Mouse (Mus musculus): ENCODE data around the gene Cnnm1. TPM values are rescaled to one million over a fixed set of nuclear protein-coding genes. Genes with fewer than 3 reads are reported as not detected.

Gene Cnnm1
- polyA plus RNA-seq, 1 experiment from 2014 or later = 0.91 TPM

DNA sequence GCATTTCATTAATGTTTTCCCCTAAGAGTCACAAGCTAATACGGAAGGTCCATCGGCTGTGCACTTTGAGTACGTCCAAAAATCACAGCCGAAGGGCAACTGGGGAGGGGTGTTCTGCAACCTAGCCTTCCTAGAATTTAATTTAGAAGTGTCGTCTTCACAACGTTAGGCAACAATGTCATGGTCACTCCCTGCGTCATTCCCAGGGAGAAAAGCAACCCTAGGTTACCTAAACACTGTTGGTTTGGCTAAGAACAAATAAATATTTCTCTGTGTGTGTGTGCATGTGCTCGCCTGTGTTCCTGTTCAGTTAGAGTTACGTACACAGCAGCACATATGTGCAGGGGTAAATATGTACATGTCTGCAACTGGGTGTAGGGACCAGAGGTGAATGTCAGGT is 85.8 kb downstream of the Cnnm1 start:
- Histone ChIP-seq H3K4me3 (no peak overlapping the region), H3K4me1 (peaks cover 20% of the 10 kb centered on the region), H3K27ac (no peak overlapping the region), H3K9ac (no peak overlapping the region), H3K4me2 (replicated peaks) (no peak overlapping the region), H3K36me3 (no peaks in the 10 kb centered on the region), H3K9me3 (no peaks in the 10 kb centered on the region), H3K27me3 (replicated peaks) (no peaks in the 10 kb centered on the region)
- WGBS = 91% methylated on average over 9 of the region's 9 CpGs
- ATAC-seq (ENCODE audit: low FRiP score, low read depth) = no peak

DNA sequence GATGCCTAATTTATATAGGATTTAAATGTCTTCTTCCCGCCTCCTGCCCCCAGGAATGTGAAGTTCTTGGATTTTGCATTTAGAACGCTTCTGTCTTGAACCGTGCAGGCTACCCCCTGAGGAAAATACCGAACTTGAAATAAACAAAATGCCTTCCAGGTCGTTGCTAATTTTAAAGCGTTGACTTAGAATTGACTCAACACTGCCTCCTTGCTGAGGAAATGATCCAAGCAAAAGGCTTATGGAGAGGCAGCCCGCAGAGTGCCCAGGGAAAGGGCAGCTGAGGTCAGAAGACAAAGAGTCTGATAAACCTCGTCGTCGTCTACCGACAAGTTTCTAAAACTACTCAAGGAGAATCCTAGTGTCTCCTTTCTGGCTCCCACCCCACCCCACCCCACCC is 86.9 kb downstream of the Cnnm1 start:
- Histone ChIP-seq H3K4me2 (replicated peaks) (no peak overlapping the region), H3K4me1 (peaks cover 16% of the 10 kb centered on the region), H3K9me3 (no peaks in the 10 kb centered on the region), H3K27me3 (replicated peaks) (no peaks in the 10 kb centered on the region), H3K4me3 (no peak overlapping the region), H3K27ac (no peak overlapping the region), H3K36me3 (no peaks in the 10 kb centered on the region), H3K9ac (no peak overlapping the region)
- no peak for ATAC-seq (ENCODE audit: low FRiP score, low read depth)
- 15% methylated on average over 11 of the region's 11 CpGs for WGBS

GRCm38 (mm10) chr19:43528056-43528587 is 87.9 kb downstream of the Cnnm1 start:
- H3K27me3 ChIP-seq (replicated peaks) = no peaks in the 10 kb centered on the region
- WGBS = 87% methylated on average over 8 of the region's 8 CpGs
- H3K4me1 ChIP-seq = peaks cover 16% of the 10 kb centered on the region
- H3K9me3 ChIP-seq = no peaks in the 10 kb centered on the region
- no peak overlapping the region for H3K4me3 ChIP-seq
- no peak overlapping the region for H3K9ac ChIP-seq
- no peaks in the 10 kb centered on the region for H3K36me3 ChIP-seq
- no peak overlapping the region for H3K27ac ChIP-seq
- H3K4me2 ChIP-seq (replicated peaks) = no peak overlapping the region
- ATAC-seq (ENCODE audit: low FRiP score, low read depth) = no peak

GRCm38 (mm10) chr19:43530197-43530770 is 90.0 kb downstream of the Cnnm1 start:
- Histone ChIP-seq H3K27ac (no peak overlapping the region), H3K4me3 (no peak overlapping the region), H3K4me2 (replicated peaks) (peak overlapping the region; percentile 50)

DNA sequence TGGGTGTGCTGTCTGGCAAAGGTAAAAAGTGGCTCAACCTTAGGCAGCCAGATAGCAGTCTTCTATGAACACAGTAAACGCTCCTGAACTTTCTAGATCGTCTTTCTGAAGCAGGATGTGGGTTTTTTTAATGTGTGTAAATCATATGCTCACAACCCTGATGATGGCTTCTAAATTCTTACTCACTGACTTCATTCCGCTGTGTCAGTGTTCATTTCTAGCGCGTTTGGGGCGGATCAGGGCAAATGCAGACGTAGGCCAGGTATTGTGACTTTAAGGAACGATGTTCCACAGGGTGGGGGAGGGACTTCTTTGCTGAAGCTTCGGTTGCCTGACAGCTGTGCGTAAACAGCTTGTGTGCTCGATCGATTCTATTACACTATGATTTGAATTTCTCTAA is 90.7 kb downstream of the Cnnm1 start:
- Histone ChIP-seq H3K4me1 (no peaks in the 10 kb centered on the region), H3K27ac (no peak overlapping the region), H3K4me3 (no peak overlapping the region), H3K27me3 (replicated peaks) (no peaks in the 10 kb centered on the region), H3K4me2 (replicated peaks) (no peak overlapping the region), H3K9ac (no peak overlapping the region), H3K36me3 (no peaks in the 10 kb centered on the region), H3K9me3 (no peaks in the 10 kb centered on the region)
- ATAC-seq (ENCODE audit: low FRiP score, low read depth) = no peak
- WGBS = 38% methylated on average over 12 of the region's 12 CpGs

More at GRCm38 (mm10) chr19:43530197-43530770, 90.0 kb downstream of the Cnnm1 start:
- no peaks in the 10 kb centered on the region for H3K9me3 ChIP-seq
- H3K4me1 ChIP-seq = peaks cover 2% of the 10 kb centered on the region; the same call in 1 of the 2 replicates
- H3K36me3 ChIP-seq = no peaks in the 10 kb centered on the region
- 2% methylated on average over 13 of the region's 13 CpGs for WGBS
- no peak overlapping the region for H3K9ac ChIP-seq
- peak; percentile 66 for ATAC-seq (ENCODE audit: low FRiP score, low read depth)
- H3K27me3 ChIP-seq (replicated peaks) = no peaks in the 10 kb centered on the region

DNA sequence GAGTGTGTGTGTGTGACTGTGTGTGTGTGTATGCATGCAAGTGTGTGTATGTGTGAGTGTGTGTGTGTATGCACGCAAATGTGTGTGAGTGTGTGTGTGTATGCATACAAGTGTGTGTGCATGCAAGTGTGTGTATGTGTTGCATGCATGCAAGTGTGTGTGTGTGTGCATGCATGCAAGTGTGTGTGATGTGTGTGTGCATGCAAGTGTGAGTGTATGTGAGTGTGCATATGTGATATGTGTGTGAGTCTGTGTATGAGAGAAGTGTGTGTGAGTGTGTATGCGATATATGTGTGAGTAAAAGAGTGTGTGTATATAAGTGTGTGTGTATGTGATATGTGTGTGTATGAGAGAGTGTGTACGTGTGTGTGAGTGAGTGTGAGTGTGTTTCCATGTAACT is 95.1 kb downstream of the Cnnm1 start:
- ATAC-seq (ENCODE audit: low FRiP score, low read depth) = no peak
- no peak overlapping the region for H3K4me2 ChIP-seq (replicated peaks)
- no peaks in the 10 kb centered on the region for H3K27me3 ChIP-seq (replicated peaks)
- H3K9ac ChIP-seq = no peak overlapping the region
- no peaks in the 10 kb centered on the region for H3K9me3 ChIP-seq
- H3K36me3 ChIP-seq = no peaks in the 10 kb centered on the region
- no peaks in the 10 kb centered on the region for H3K4me1 ChIP-seq
- no peak overlapping the region for H3K27ac ChIP-seq
- no peak overlapping the region for H3K4me3 ChIP-seq
- 91% methylated on average over 3 of the region's 3 CpGs for WGBS

- H3K4me3 ChIP-seq = no peak overlapping the region
- peak overlapping the region; percentile 44 for H3K4me2 ChIP-seq (replicated peaks)
- H3K9ac ChIP-seq = 0 out of 2 replicates have a peak overlapping the region, but pooled peaks have one; percentile 21
- no peak for ATAC-seq (ENCODE audit: low FRiP score, low read depth)
- H3K36me3 ChIP-seq = no peaks in the 10 kb centered on the region
- no peak overlapping the region for H3K27ac ChIP-seq
- no peaks in the 10 kb centered on the region for H3K9me3 ChIP-seq
- WGBS = 12% methylated on average over 19 of the region's 19 CpGs
- no peaks in the 10 kb centered on the region for H3K27me3 ChIP-seq (replicated peaks)
- peaks cover 7% of the 10 kb centered on the region; the same call in 1 of the 2 replicates for H3K4me1 ChIP-seq
Observed at GRCm38 (mm10) chr19:43546337-43547117, 106.3 kb downstream of the Cnnm1 start.

Other genes with a start within 250 kb of the Cnnm1 start
- gene Hpse2, start 52.1 kb upstream of the Cnnm1 start, polyA plus RNA-seq (2016; fragmentation: Nextera tagmentation; extraction: Ambion mirVana) = 1.4 and 2.2 TPM in 2 replicates
- gene Got1, start 84.2 kb downstream of the Cnnm1 start, polyA plus RNA-seq (2016; fragmentation: Nextera tagmentation; extraction: Ambion mirVana) = 67.8 and 69.7 TPM in 2 replicates
- not detected in 2 replicates for gene Nkx2-3, start 171.9 kb downstream of the Cnnm1 start, polyA plus RNA-seq (2016; fragmentation: Nextera tagmentation; extraction: Ambion mirVana)
- gene Slc25a28, start 234.4 kb downstream of the Cnnm1 start, polyA plus RNA-seq (2016; fragmentation: Nextera tagmentation; extraction: Ambion mirVana) = 15.7 and 17.4 TPM in 2 replicates
- 12.2 TPM in 2 replicates for gene Entpd7, start 249.2 kb downstream of the Cnnm1 start, polyA plus RNA-seq (2016; fragmentation: Nextera tagmentation; extraction: Ambion mirVana)